Mouse (Mus musculus): ENCODE data around the gene Slc25a43. TPM values are rescaled to one million over a fixed set of nuclear protein-coding genes. Genes with fewer than 3 reads are reported as not detected.
A peak's percentile ranks its signal among the peaks of the same experiment; 100 is the strongest.
"Not testable (repeated sequence)": the region's sequence is repeated elsewhere in the genome, so short reads cannot be mapped to it uniquely, and the experiment has no call there.

The Slc25a43 gene
- polyA plus RNA-seq, 1 experiment from 2014 or later: 3.9 TPM

DNA sequence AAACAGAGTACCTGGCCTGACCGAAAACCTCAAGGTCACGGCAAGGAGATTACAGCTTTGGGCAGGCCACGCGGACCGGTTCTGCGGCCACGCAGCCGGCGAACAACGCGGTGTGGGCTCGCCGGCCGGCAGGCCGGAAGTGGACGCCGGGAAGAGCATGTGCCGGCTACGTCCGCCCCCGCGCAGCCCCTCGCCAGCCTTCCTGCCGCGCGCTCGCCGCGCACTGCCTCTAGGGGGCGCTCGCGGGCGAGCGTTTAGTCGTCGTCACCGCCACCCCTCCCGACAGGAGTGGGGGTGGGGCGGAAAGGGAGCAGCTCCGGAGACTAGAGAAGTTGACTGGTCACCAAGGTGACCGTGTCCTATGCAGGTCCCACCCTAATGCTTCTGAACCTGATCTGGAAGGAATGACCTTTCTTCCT lies 52.7 kb downstream of the Slc25a43 start:
- no peaks in the 10 kb centered on the region for H3K9me3 ChIP-seq (replicated peaks; ENCODE audit: low read length)
- DNase-seq (ENCODE audit: low spot score): peak; percentile 81
- peak overlapping the region; percentile 54 for H3K4me3 ChIP-seq (replicated peaks; ENCODE audit: low read depth, low read length)
- ATAC-seq (replicated peaks; ENCODE audit: low FRiP score, low read depth): peak; percentile 86
- peak overlapping the region; percentile 54 for H3K4me2 ChIP-seq (ENCODE audit: low read length)
- no peaks in the 10 kb centered on the region for H3K4me1 ChIP-seq (replicated peaks; ENCODE audit: insufficient read depth, low read length)
- peak; percentile 82 for TF ChIP-seq CTCF (IDR thresholded peaks at IDR 0.05; ENCODE audit: low read depth)
- H3K9ac ChIP-seq (ENCODE audit: low read depth, low read length): peak overlapping the region; percentile 71
- no peaks in the 10 kb centered on the region for H3K36me3 ChIP-seq (ENCODE audit: insufficient read depth, low read length)
- H3K27me3 ChIP-seq (ENCODE audit: insufficient read depth, low read length): no peaks in the 10 kb centered on the region
- 27% methylated on average over 40 of the region's 41 CpGs for WGBS
- H3K27ac ChIP-seq: peak overlapping the region; percentile 90

DNA sequence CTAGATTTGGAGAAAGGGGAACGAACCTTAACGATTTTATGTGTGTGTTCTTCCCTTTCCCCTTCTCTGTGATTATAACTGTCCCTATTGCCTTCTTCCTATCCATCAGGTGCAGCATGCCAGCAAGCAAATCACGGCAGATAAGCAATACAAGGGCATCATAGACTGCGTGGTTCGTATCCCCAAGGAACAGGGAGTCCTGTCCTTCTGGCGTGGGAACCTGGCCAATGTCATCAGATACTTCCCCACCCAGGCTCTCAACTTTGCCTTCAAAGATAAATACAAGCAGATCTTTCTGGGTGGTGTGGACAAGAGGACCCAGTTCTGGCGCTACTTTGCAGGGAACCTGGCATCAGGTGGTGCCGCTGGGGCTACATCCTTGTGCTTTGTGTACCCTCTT lies 53.3 kb downstream of the Slc25a43 start:
- not testable (repeated sequence) for ATAC-seq (replicated peaks; ENCODE audit: low FRiP score, low read depth)

DNA sequence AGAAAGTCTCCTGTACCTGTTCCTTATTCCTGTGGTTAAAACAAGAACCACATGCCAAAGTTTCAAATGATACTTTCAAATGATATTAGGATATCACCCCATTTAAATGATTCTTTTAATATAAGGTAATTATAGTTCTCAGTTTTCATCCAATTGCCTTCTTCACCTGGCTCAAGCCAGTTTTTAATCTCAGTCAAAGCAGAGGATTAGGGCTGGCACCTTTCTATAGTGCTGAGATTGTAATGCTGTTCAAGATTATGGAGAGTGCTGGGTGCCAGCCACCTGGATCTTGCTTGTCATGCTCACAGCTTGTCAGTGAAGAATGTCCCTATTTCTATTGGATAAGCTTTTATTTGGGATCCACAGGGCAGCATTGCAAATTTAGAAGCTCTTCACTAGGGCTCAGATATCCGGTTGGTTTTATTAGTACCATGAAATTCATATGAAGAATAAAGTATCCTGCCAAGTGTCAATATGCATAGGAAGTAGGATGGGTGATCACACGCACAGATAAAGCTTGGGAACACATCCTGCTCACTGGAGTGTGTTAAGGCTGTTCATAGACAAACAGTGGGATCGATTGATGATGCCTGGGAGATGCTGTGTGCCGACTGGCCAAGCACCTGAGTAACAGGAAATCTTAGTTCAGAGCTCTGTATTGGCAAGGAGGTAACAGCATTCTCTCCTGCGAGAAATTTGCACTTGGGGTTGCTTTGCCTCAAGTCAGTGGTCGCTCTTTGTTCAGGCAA lies 55.8 kb downstream of the Slc25a43 start:
- H3K9ac ChIP-seq (ENCODE audit: low read depth, low read length): no peak overlapping the region
- H3K9me3 ChIP-seq (replicated peaks; ENCODE audit: low read length): no peaks in the 10 kb centered on the region
- no peak for DNase-seq (ENCODE audit: low spot score)
- H3K4me3 ChIP-seq (replicated peaks; ENCODE audit: low read depth, low read length): no peak overlapping the region
- no peak for TF ChIP-seq CTCF (IDR thresholded peaks at IDR 0.05; ENCODE audit: low read depth)
- H3K27me3 ChIP-seq (ENCODE audit: insufficient read depth, low read length): no peaks in the 10 kb centered on the region
- H3K4me2 ChIP-seq (ENCODE audit: low read length): no peak overlapping the region
- H3K36me3 ChIP-seq (ENCODE audit: insufficient read depth, low read length): no peaks in the 10 kb centered on the region
- no peak for ATAC-seq (replicated peaks; ENCODE audit: low FRiP score, low read depth)
- no peak overlapping the region for H3K27ac ChIP-seq
- H3K4me1 ChIP-seq (replicated peaks; ENCODE audit: insufficient read depth, low read length): no peaks in the 10 kb centered on the region
- WGBS: 47% methylated on average over 6 of the region's 6 CpGs

More for the DNA sequence above, 53.3 kb downstream of the Slc25a43 start:
- Histone ChIP-seq H3K4me3 (replicated peaks; ENCODE audit: low read depth, low read length) (peak overlapping the region; percentile 54), H3K9ac (ENCODE audit: low read depth, low read length) (peak overlapping the region; percentile 71; the same call in 1 of the 2 replicates), H3K4me2 (ENCODE audit: low read length) (peak overlapping the region; percentile 54), H3K27ac (peak overlapping the region; percentile 90; the same call in 1 of the 2 replicates)
- H3K9me3 ChIP-seq (replicated peaks; ENCODE audit: low read length); H3K4me1 ChIP-seq (replicated peaks; ENCODE audit: insufficient read depth, low read length); H3K36me3 ChIP-seq (ENCODE audit: insufficient read depth, low read length); H3K27me3 ChIP-seq (ENCODE audit: insufficient read depth, low read length); DNase-seq (ENCODE audit: low spot score): not testable (repeated sequence)
- 56% methylated on average over 8 of the region's 8 CpGs for WGBS

DNA sequence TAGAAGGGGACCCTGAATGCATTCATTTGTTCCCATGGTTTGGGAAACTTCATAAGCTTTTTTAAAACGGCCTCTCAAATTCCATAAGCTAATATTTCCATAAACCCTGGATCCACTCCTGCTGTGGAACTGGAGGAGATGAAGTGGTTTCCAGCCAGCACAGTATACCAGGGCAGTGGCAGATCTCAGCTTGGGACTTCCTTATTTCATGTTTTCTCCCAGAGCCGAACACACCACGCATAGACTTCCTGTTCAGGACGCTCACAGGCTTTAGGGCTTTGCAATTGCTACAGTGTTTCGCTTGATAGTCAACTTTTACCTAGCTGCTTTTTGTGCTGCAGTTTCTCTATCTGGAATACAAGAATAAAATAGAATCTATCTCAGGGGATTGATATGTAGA lies 59.7 kb downstream of the Slc25a43 start:
- 80% methylated on average over 5 of the region's 5 CpGs for WGBS
- H3K9ac ChIP-seq (ENCODE audit: low read depth, low read length): no peak overlapping the region
- H3K27me3 ChIP-seq (ENCODE audit: insufficient read depth, low read length): no peaks in the 10 kb centered on the region
- H3K4me3 ChIP-seq (replicated peaks; ENCODE audit: low read depth, low read length): no peak overlapping the region
- ATAC-seq (replicated peaks; ENCODE audit: low FRiP score, low read depth) (no peak), DNase-seq (ENCODE audit: low spot score) (no peak)
- no peaks in the 10 kb centered on the region for H3K36me3 ChIP-seq (ENCODE audit: insufficient read depth, low read length)
- H3K9me3 ChIP-seq (replicated peaks; ENCODE audit: low read length): no peaks in the 10 kb centered on the region
- no peaks in the 10 kb centered on the region for H3K4me1 ChIP-seq (replicated peaks; ENCODE audit: insufficient read depth, low read length)
- TF ChIP-seq CTCF (IDR thresholded peaks at IDR 0.05; ENCODE audit: low read depth): no peak
- H3K27ac ChIP-seq: no peak overlapping the region
- H3K4me2 ChIP-seq (ENCODE audit: low read length): no peak overlapping the region

DNA sequence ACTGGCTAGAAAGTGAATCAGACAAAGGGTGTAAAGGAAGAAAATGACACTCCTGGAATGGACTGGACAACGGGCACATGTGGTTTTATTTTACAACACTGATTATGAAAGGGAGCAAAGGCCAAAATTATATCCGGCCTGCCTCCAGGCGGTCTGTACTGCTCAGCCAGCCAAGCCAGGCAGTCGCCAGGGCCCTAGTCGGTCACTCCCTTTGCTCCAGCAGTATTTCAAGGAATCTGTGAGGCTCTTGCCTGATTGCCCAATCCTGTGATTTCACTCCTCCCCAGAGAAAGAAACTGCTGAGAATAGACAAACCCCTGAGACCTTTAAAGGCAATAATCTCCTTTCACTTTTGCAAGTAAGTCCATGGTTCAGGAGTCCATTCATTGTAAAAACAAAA lies 60.7 kb downstream of the Slc25a43 start:
- no peak overlapping the region for H3K4me3 ChIP-seq (replicated peaks; ENCODE audit: low read depth, low read length)
- WGBS: 43% methylated on average over 5 of the region's 5 CpGs
- no peak overlapping the region for H3K4me2 ChIP-seq (ENCODE audit: low read length)
- ATAC-seq (replicated peaks; ENCODE audit: low FRiP score, low read depth) (no peak), DNase-seq (ENCODE audit: low spot score) (no peak)
- H3K4me1 ChIP-seq (replicated peaks; ENCODE audit: insufficient read depth, low read length): no peaks in the 10 kb centered on the region
- H3K27me3 ChIP-seq (ENCODE audit: insufficient read depth, low read length): no peaks in the 10 kb centered on the region
- H3K27ac ChIP-seq: no peak overlapping the region
- TF ChIP-seq CTCF (IDR thresholded peaks at IDR 0.05; ENCODE audit: low read depth): no peak
- H3K36me3 ChIP-seq (ENCODE audit: insufficient read depth, low read length): no peaks in the 10 kb centered on the region
- no peaks in the 10 kb centered on the region for H3K9me3 ChIP-seq (replicated peaks; ENCODE audit: low read length)
- H3K9ac ChIP-seq (ENCODE audit: low read depth, low read length): no peak overlapping the region

DNA sequence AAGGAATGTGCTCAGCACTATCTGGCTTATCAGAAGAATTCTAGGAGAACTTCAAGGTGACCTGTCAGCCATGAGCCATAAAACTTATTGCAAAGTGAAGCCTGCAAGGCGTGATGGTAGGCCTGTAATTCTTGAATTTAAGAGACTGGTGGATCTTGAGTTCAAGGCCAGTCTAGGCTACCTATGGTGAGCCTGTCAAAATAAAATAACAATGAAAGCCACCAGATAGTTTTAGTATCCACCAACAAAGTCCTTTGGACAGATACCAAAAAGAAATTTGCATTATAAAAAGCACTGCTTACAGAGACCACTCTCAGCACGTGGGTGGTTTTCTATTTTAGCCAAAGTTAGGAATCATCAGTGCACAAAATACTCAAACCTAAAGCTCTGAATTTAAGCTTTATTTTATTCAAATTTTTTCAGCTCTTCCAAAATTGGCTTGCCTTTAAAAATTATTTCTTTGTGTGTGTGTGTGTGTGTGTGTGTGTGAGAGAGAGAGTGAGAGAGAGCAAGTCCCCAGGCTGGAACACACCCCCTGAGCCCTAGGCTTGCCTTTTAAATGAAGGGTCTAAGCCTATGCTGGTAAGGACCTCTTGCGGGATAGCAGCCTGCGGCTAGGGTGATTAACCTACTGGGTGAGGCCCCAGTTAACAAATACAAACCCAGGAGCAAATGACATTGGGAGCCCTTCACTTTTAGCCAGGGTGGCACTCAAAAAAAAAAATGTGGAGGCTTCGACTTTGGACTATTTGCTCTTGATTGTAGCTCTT lies 62.2 kb downstream of the Slc25a43 start:
- no peaks in the 10 kb centered on the region for H3K36me3 ChIP-seq (ENCODE audit: insufficient read depth, low read length)
- H3K4me3 ChIP-seq (replicated peaks; ENCODE audit: low read depth, low read length): no peak overlapping the region
- H3K4me2 ChIP-seq (ENCODE audit: low read length): no peak overlapping the region
- H3K27ac ChIP-seq: no peak overlapping the region
- no peak for TF ChIP-seq CTCF (IDR thresholded peaks at IDR 0.05; ENCODE audit: low read depth)
- H3K9ac ChIP-seq (ENCODE audit: low read depth, low read length): no peak overlapping the region
- H3K4me1 ChIP-seq (replicated peaks; ENCODE audit: insufficient read depth, low read length): no peaks in the 10 kb centered on the region
- WGBS: 63% methylated on average over 5 of the region's 5 CpGs
- ATAC-seq (replicated peaks; ENCODE audit: low FRiP score, low read depth) (no peak), DNase-seq (ENCODE audit: low spot score) (no peak)
- H3K9me3 ChIP-seq (replicated peaks; ENCODE audit: low read length): no peaks in the 10 kb centered on the region
- H3K27me3 ChIP-seq (ENCODE audit: insufficient read depth, low read length): no peaks in the 10 kb centered on the region

Measured in kidney, postnatal 0 days (tissue).